Mouse (Mus musculus) layer of hippocampus, adult 8-10 months (tissue): Measurements from ENCODE around the gene Ano8. TPM values are rescaled to one million over a fixed set of nuclear protein-coding genes. Genes with fewer than 3 reads are reported as not detected.
"Not testable (repeated sequence)": the region's sequence is repeated elsewhere in the genome, so short reads cannot be mapped to it uniquely, and the experiment has no call there.

Experiments used
- DNase-seq, 2 experiments: peaks; one replicate each; pipeline ENCODE4 v3.0.0; 2022; ENCODE audit warnings: low spot score in 2 of 2
- total RNA-seq, 4 experiments: library from RNA; stranded (reverse); gene quantifications; 2 replicates each; pipeline ENCODE4 v1.2.4; 2022

Gene Ano8
- total RNA-seq, result 10 to 100 TPM; 48.4 to 55.9 (median 51.6) TPM

- DNase-seq, result peak; percentile 83 to 84
Measured at GRCm38 (mm10) chr8:71485142-71486135, at the start of gene Ano8. Gene Ano8 (minus strand): TSS chr8:71485963.

- no peak for DNase-seq
Measured at GRCm38 (mm10) chr8:71534263-71534810, 48.6 kb upstream of the Ano8 start.

- not testable (repeated sequence) for DNase-seq
Measured at GRCm38 (mm10) chr8:71530735-71531467, 45.1 kb upstream of the Ano8 start.

- no peak for DNase-seq
Measured at GRCm38 (mm10) chr8:71528362-71529073, 42.8 kb upstream of the Ano8 start.

GRCm38 (mm10) chr8:71527162-71527870, 41.6 kb upstream of the Ano8 start:
- no peak for DNase-seq

- DNase-seq, result no peak
Measured at GRCm38 (mm10) chr8:71526272-71526671, 40.5 kb upstream of the Ano8 start.

- DNase-seq, result no peak
Measured at GRCm38 (mm10) chr8:71525226-71526050, 39.7 kb upstream of the Ano8 start, which contains the start of gene Ccdc194. Gene Ccdc194 (minus strand): TSS chr8:71525711.

- peak; percentile 82 to 88 for DNase-seq
Measured at GRCm38 (mm10) chr8:71521634-71522033, 35.9 kb upstream of the Ano8 start.

- DNase-seq, result peak in 1 of 2 experiments; percentile 40
Measured at GRCm38 (mm10) chr8:71519037-71519825, 33.5 kb upstream of the Ano8 start.

GRCm38 (mm10) chr8:71516786-71517185, 31.0 kb upstream of the Ano8 start:
- DNase-seq, result no peak

- no peak for DNase-seq
Measured at GRCm38 (mm10) chr8:71515043-71515442, 29.3 kb upstream of the Ano8 start.

GRCm38 (mm10) chr8:71513018-71513754, 27.4 kb upstream of the Ano8 start:
- DNase-seq, result no peak

GRCm38 (mm10) chr8:71511644-71512043, 25.9 kb upstream of the Ano8 start, which contains the start of gene Plvap:
Gene Plvap (minus strand): TSS chr8:71511752.
- no peak for DNase-seq

- no peak for DNase-seq
Measured at GRCm38 (mm10) chr8:71509316-71509715, 23.6 kb upstream of the Ano8 start.

GRCm38 (mm10) chr8:71507589-71508104, 21.9 kb upstream of the Ano8 start:
- DNase-seq, result peak; percentile 62 to 75

GRCm38 (mm10) chr8:71505979-71506378, 20.2 kb upstream of the Ano8 start:
- no peak for DNase-seq

- DNase-seq, result no peak
Measured at GRCm38 (mm10) chr8:71505326-71505725, 19.6 kb upstream of the Ano8 start.

- DNase-seq, result no peak
Measured at GRCm38 (mm10) chr8:71504349-71504748, 18.6 kb upstream of the Ano8 start.
